Mouse (Mus musculus): Measurements from ENCODE around the gene Cntnap5b.
"Not testable (repeated sequence)": the region's sequence is repeated elsewhere in the genome, so short reads cannot be mapped to it uniquely, and the experiment has no call there.

Cntnap5b gene

DNA sequence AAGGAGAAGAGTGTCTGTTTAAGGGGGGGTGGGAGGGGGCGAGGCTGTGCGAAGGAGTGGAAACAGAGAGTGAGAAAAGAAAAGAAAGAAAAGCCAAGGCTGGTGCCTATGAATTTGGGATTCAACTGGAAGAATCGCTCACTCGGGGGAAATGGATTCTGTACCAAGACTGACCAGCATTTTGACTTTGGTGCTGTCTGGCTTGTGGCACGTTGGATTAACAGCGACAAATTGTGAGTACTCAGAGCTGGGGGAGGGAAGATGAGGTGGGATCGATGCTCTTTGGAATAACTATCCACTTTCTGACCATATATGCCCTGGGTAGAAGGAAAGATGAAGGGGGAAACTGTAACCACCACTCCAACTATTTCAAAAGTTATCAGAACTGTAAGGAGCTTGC, at the start of gene Cntnap5b:
TSS of gene Cntnap5b (plus strand) at position 152 of the 400 bp plus-strand sequence.
- in situ Hi-C loops (cut with MboI; ENCODE audit: low pct_unique_long_range_greater_than_20kb in 1 of 2, low sequenced_read_pairs in 2 of 2, unreplicated experiment in 1 of 2), result no loop called here

DNA sequence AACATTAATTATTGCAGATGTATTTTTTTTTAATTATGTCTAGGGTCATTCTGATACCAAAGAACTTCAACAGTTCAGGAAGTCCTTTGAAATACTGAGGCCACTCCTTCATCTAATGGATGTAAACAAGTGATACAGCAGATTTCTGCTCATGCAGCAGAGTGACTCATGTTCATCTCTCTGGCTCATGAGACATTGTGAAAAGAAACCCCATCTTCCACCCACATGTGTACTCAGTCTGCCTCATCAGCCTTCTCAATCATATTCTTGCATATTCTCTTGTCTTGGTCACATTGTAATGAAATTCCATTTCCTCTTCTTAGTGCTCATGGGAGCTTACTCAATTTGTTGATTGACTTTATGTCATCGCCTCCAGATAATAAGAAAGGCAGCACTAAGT, 12.6 kb upstream of the Cntnap5b start:
- in situ Hi-C loops (cut with MboI; ENCODE audit: low pct_unique_long_range_greater_than_20kb in 1 of 2, low sequenced_read_pairs in 2 of 2, unreplicated experiment in 1 of 2), result no loop called here

DNA sequence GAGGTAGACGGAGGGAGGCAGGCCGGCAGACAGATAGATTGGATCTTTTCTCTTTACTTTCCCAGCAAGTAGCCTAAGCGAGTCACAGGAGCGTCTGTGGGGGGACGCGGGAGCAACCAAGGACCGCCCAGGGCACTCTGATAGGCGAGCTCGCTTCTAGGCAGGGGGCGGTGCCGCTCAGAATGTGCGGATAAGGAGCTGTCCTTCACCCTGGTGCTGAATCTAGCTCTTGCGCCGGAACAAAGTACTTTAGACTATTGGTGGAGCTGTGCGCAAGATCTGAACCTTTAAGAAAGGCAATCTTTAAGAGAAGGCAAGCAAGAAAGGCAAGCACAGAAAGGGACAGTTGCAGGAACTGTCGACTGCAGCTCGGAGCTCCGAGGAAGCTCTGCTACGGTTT, 382 bp upstream of the Cntnap5b start:
- in situ Hi-C loops (cut with MboI; ENCODE audit: low pct_unique_long_range_greater_than_20kb in 1 of 2, low sequenced_read_pairs in 2 of 2, unreplicated experiment in 1 of 2), result no loop called here

DNA sequence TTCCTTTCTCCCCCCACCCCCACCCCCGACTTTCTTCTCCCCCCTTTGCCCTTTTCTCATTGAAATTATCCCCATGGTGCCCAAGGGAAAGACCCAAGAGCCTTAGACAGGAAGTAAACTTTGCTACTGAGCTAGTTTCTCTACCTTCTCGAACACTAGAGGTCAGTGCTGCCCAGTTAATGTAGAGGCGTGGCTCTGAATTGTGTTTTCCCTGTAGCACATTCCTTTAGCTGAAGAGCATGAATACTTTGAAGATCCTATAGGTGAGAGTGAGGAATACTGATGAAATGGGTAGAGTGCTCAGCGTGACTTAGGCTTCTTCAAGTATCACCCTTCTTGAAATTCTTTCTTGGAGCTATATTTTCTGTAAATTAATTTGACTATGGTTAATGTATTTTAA, 1.6 kb downstream of the Cntnap5b start:
- in situ Hi-C loops (cut with MboI; ENCODE audit: low pct_unique_long_range_greater_than_20kb in 1 of 2, low sequenced_read_pairs in 2 of 2, unreplicated experiment in 1 of 2), result no loop called here

DNA sequence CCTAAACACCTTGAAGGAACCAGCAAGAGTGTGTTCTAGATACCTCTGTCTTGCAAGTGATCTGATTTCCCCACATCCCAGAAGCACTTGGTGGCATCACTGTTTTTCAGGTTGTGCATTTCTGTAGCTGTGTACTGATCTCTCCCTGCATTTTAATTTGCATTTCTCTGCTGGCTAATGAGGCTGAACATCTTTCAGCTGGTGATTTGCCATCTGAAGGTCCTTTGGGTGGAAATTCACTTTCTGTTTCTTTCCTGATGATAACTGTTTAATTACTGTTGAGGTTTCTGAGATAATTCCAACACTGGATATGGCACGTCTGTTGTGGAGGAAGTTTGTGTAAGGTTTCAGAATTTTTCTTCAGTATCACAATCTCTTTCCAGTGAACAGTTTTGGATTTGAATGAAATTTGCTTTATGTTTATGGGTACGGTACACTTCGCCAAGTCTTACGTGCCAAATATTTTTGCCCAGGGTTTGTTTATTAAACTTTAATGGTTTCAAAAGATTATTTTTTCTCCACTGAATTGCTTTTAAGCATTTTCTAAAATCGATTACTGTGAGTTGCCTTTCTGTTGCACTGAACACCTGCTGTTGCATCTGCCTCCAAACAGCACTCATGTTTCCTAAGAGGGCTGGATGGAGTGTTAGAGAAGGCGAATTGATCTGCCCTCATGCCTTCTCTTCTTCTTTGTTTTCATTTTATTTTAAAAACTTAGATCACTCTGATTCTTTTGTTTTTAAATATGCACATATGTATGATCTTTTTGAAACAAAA, 41.0 kb downstream of the Cntnap5b start:
- in situ Hi-C loops (cut with MboI; ENCODE audit: low pct_unique_long_range_greater_than_20kb in 1 of 2, low sequenced_read_pairs in 2 of 2, unreplicated experiment in 1 of 2), result no loop called here

DNA sequence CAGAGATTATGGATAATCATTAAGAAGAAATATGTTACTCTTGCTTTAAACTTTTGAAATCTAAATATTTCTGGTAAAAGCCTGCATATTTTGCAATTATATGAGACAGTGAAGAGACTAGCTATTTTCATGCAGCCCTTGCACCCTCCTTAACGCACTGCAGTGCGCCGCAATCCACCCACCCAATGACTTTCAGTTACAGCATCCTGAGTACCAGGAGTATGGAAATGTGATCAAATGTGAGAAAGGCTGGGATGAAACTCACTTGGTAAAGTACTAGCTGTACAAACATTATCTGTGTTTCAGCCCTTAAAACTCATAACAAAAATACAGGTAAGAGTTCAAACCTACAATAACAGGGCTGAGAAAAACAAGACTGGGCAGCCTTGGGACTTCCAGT, 99.8 kb downstream of the Cntnap5b start:
- in situ Hi-C loops (cut with MboI; ENCODE audit: low pct_unique_long_range_greater_than_20kb in 1 of 2, low sequenced_read_pairs in 2 of 2, unreplicated experiment in 1 of 2), result no loop called here

DNA sequence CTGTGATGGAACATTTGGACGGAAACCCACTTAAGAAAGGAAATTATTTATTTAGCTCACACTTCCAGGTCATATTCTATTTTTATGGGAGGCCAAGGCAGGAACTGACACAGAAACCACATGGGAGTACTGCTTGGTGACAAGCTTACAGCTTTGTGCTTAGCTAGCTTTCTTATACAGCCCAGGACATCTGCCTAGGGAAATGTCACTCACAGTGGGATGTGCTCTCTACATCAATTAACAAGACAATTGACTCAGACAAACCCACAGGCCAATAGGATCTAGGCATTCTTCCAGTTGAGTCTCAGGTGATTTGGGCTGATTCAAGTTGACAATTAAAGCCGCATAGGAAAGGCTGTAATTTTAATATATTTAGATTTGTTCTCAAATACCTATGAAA, 135.2 kb downstream of the Cntnap5b start:
- in situ Hi-C loops (cut with MboI; ENCODE audit: low pct_unique_long_range_greater_than_20kb in 1 of 2, low sequenced_read_pairs in 2 of 2, unreplicated experiment in 1 of 2), result no loop called here

DNA sequence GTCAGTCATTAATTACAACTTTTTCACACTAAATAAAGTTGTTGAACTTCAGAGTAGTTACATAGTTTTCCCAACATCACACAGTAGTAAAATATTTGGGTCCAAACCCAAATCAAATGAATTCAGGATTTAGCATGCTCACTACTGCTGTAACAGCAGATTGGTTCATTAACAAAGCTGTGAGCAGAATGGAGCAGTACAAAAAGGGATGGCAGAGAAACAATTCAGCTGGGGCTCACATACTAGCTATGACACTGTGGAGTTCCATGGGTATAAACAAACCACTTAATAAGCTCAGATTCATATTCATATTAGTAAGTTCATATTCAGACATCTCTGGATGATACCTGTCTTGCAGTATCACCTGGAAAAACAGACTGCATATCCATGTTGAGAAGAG, 170.9 kb downstream of the Cntnap5b start:
- in situ Hi-C loops (cut with MboI; ENCODE audit: low pct_unique_long_range_greater_than_20kb in 1 of 2, low sequenced_read_pairs in 2 of 2, unreplicated experiment in 1 of 2), result no loop called here

DNA sequence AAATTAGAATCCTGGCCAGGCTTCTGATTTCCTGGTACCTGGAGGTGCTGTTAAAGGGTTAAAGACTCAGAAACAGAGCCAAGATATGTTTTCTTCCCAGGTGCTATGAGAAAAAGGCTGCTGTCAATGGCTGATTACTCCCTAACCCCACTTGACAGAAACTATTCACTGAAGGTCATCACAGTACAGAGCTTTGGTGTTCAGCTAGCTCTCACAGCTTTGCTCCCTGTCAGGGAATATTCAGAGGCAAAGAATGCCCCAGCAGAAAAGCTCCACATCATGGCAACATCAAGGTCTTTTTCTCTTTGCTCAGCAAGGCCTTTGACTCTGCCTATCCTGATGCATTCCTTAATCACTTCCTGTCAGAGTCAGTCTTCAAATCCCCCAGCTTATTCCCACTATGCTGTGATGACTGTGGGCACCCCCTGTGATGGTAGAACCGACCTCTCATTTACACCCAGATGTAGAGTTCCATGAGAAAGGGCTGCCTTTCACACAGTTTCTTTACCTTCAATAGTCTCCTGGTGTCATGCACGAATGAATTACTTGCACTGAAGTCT, 186.9 kb downstream of the Cntnap5b start:
- in situ Hi-C loops (cut with MboI; ENCODE audit: low pct_unique_long_range_greater_than_20kb in 1 of 2, low sequenced_read_pairs in 2 of 2, unreplicated experiment in 1 of 2), result no loop called here

DNA sequence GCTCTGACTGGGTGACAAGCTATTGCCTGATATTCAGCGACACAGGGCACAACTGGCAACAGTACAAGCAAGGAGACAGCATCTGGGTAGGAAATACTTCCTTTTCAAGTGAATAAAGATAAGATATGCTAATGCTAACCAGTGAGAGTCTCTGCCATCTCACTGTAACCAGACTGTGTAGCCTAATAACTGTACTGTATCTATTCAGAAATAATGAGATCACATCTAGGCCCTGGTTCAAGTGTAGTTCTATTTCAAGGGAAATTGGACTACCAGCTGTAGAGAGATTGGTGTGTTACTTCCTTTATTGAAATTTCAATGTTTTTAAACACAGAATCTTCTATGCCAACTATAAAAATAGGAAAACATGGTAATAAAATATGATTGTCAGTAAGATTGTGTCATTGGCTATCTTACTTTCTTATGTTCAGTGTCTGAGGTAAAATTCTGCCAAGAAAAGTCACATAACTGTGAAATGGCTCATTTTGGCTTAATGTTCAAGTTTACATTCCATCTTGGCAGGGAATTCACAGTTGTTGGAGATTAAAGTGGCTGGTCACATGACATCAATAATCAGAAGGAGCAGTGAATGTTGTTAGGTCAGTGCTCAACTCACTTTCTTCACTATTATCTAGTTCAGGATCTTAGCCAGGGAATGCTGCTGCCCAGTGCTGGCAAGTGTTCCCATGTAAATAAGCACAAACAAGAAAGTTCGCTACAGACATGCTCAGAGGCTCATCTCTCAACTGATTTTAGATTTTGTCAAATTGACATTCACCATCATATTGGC, 194.9 kb downstream of the Cntnap5b start:
- in situ Hi-C loops (cut with MboI; ENCODE audit: low pct_unique_long_range_greater_than_20kb in 1 of 2, low sequenced_read_pairs in 2 of 2, unreplicated experiment in 1 of 2), result no loop called here

DNA sequence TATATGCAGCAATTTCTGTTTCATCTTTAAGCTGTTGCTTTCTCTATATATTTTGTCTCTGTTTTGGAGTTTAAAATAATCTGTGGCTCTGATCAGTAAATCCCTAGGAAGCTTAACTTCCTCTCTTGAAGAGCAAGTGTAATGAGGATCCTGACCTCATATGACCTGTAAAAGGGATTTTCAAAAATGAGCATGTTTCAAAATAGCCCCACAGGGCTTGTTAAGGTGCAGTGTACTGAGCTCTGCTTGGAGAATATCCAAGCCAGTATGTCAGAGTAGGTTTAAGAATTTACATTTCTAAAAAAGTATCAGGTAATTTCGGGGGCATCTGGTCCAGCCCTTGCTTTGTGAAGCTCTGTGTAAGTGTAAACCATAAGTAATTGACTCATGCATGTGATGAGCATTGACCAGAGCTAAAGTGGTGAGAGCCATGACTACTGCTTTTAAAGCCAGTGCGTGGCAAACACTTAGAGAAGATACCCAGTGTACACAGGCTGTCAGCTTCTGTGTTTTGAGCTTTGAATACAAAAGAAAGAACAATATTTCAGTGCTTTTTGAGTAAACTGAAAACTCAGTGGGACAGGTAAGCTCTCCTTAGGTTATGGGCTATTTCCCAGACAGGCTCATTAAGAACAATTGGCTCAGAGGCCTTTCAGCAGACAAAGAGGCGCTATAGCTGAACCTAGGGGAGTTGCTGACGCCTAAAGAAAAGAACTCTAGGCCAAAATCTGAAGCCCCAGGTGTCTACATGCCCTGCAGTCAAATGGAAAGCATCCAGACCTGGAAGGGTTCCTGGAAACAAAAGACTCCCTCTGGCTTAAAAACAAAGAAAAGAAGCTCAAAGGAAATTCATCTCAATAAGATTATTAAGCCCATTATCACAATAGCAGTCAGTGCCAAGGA, 197.9 kb downstream of the Cntnap5b start:
- in situ Hi-C loops (cut with MboI; ENCODE audit: low pct_unique_long_range_greater_than_20kb in 1 of 2, low sequenced_read_pairs in 2 of 2, unreplicated experiment in 1 of 2), result no loop called here

DNA sequence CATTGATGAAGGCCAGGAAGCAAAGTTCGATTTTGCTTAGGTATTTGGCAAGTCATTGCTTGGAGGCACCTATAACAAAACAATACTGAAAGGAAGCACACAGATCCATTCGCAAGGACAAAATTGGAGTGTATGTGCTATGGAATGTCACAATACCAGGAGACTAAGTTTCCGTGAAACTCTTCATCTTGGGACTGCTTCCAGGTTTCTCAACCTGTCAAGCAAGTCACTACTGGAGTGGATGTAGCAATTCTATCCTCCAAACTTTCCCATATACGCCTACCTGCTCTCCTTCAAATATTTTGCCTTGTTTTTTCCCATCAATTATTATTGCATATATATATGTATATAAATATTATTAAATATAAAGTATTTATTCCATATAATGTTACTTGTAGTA, 228.7 kb downstream of the Cntnap5b start:
- in situ Hi-C loops (cut with MboI; ENCODE audit: low pct_unique_long_range_greater_than_20kb in 1 of 2, low sequenced_read_pairs in 2 of 2, unreplicated experiment in 1 of 2), result not testable (repeated sequence)

DNA sequence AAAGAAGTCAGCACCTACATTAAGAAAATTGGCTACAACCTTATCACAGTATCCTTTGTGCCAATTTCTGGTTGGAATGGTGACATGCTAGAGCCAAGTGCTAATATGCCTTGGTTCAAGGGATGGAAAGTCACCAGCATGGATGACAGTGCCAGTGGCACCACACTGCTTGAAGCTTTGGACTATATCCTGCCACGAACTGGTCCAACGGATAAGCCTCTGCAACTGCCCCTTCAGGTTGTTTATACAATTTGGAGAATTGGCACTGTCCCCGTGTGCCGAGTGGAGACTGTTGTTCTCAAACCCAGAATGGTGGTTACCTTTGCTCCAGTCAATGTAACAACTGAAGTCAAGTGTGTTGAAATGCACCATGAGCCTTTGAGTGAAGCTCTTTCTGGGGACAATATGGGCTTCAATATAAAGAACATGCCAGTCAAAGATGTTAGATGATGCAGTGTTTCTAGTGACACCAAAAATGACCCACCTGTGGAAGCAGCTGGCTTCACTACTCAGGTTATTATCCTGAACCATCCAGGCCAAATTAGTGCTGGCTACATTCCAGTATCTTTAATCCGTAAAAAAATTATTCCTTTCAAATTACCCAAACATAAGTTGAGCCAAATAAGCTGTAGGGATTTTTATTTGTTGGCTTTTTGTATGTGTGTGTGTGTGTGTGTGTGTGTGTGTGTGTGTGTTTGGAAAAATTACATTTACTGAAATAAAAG, 233.6 kb downstream of the Cntnap5b start:
- in situ Hi-C loops (cut with MboI; ENCODE audit: low pct_unique_long_range_greater_than_20kb in 1 of 2, low sequenced_read_pairs in 2 of 2, unreplicated experiment in 1 of 2), result no loop called here

DNA sequence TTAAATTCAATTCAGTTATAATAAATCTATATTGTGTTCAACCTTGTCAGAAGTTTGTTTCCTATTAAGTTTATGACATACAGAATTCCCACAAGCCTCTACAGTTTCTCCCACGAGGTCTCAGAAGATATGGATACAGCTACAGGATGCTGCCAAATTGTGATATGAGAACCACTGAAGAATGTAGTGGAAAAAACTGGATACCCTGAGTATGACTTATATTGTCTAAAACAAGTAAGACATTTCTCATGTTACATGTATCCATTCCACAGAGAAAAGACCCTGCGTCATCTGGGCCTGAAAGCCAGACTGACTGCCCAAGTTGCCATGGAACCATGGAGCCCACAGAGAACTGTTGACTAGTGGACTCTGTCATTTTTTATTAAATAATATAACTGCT, 269.2 kb downstream of the Cntnap5b start:
- in situ Hi-C loops (cut with MboI; ENCODE audit: low pct_unique_long_range_greater_than_20kb in 1 of 2, low sequenced_read_pairs in 2 of 2, unreplicated experiment in 1 of 2), result no loop called here

DNA sequence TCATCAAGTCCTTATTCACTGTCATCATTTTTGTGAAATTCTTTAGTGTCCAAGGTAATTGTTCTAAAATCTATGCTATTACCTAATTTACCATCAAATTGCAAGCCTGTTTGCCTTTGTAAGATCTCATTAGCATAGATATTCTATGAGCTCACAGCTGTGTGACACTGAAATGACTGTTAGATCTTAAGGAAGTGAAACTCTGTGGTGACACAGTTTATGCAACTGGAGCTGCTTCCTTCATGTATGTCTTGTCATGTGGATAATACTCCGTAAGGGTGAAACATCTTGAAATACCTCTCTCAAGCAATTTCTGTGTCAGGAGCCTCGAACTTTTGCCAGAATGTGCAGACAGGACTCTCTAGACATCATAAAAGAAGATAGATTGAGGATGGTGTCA, 307.2 kb downstream of the Cntnap5b start:
- in situ Hi-C loops (cut with MboI; ENCODE audit: low pct_unique_long_range_greater_than_20kb in 1 of 2, low sequenced_read_pairs in 2 of 2, unreplicated experiment in 1 of 2), result no loop called here

DNA sequence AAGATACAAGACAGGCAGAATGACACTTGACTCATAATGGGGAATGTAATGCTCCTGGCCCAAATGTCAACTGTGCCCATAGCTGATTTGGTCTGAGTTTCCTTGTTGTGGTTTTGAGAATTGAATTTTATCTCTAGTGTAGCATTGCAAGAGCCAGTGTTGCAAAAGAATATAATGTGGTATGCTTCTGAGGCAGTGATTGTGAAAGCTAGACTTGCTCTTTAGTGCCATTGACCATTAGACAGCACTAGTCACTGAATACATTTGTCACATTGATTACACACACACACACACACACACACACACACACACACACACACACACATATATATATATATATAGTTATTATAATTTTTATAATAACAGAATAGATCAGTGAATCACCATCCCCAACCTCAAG, 328.0 kb downstream of the Cntnap5b start:
- in situ Hi-C loops (cut with MboI; ENCODE audit: low pct_unique_long_range_greater_than_20kb in 1 of 2, low sequenced_read_pairs in 2 of 2, unreplicated experiment in 1 of 2), result no loop called here

DNA sequence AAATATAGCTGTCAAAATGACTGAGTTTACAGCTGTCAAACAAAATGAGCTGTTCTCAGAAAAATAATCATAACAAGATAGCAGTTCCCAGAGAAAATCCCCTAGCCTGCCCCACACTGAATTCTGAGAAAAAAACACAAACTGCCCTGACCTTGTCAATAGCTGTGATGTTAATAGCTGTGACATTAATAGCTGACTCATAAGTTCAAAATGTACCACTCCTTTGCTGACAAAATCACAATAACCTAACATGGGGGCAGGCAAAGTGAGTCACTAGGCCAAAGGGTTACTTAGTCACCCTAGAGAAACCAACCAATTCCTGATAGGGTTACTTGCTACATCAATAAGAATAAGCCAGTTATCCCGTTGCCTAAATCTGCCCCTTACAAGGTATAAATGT, 328.5 kb downstream of the Cntnap5b start:
- in situ Hi-C loops (cut with MboI; ENCODE audit: low pct_unique_long_range_greater_than_20kb in 1 of 2, low sequenced_read_pairs in 2 of 2, unreplicated experiment in 1 of 2), result no loop called here

DNA sequence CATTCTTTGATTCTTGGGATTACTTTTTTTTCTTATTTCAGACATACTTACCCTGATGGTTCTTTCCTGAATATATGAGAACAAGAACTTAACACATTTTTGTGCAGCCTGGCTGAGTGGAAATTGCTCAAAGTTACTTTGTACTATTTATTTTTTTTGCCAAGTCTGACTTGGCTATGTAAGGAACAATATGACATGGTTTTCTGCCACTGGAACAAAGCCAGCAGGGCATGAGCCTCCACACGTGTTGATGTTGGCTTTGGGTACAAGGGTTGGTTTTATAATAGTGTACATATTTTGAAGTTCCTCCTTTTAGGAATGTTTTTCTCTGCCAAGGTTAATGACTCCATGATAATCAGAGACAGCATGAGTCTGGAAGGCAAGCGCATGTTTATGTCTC, 331.8 kb downstream of the Cntnap5b start:
- in situ Hi-C loops (cut with MboI; ENCODE audit: low pct_unique_long_range_greater_than_20kb in 1 of 2, low sequenced_read_pairs in 2 of 2, unreplicated experiment in 1 of 2), result no loop called here
